Mouse (Mus musculus): ENCODE results near the gene Grm8. TPM values are rescaled to one million over a fixed set of nuclear protein-coding genes. Genes with fewer than 3 reads are reported as not detected.

The Grm8 gene
- polyA plus RNA-seq, 1 experiment from 2014 or later = 0.09 TPM

- 16% methylated on average over 3 of the region's 3 CpGs for WGBS
- Histone ChIP-seq H3K9me3 (ENCODE audit: low read length) (no peaks in the 10 kb centered on the region), H3K27ac (ENCODE audit: low read length) (no peak overlapping the region), H3K4me2 (replicated peaks; ENCODE audit: low read depth, low read length) (no peak overlapping the region), H3K4me3 (ENCODE audit: low read length) (no peak overlapping the region), H3K4me1 (ENCODE audit: insufficient read depth, low read length) (peaks cover 5% of the 10 kb centered on the region; the same call in 1 of the 2 replicates), H3K36me3 (ENCODE audit: insufficient read depth, low read length) (no peaks in the 10 kb centered on the region), H3K9ac (replicated peaks; ENCODE audit: low read length) (no peak overlapping the region), H3K27me3 (ENCODE audit: insufficient read depth, low read length) (no peaks in the 10 kb centered on the region)
- ATAC-seq (ENCODE audit: low FRiP score, low TSS enrichment) = peak; percentile 36; the same call in 1 of the 2 replicates
Measured at GRCm38 (mm10) chr6:28074470-28074869, 60.5 kb downstream of the Grm8 start.

- Histone ChIP-seq H3K36me3 (ENCODE audit: insufficient read depth, low read length) (no peaks in the 10 kb centered on the region), H3K9me3 (ENCODE audit: low read length) (no peaks in the 10 kb centered on the region), H3K4me1 (ENCODE audit: insufficient read depth, low read length) (no peaks in the 10 kb centered on the region), H3K4me3 (ENCODE audit: low read length) (no peak overlapping the region), H3K4me2 (replicated peaks; ENCODE audit: low read depth, low read length) (no peak overlapping the region), H3K27ac (ENCODE audit: low read length) (no peak overlapping the region), H3K27me3 (ENCODE audit: insufficient read depth, low read length) (no peaks in the 10 kb centered on the region), H3K9ac (replicated peaks; ENCODE audit: low read length) (no peak overlapping the region)
- 77% methylated on average over 2 of the region's 2 CpGs for WGBS
- no peak for ATAC-seq (ENCODE audit: low FRiP score, low TSS enrichment)
Measured at GRCm38 (mm10) chr6:28051966-28052365, 83.0 kb downstream of the Grm8 start.

GRCm38 (mm10) chr6:28042339-28042738 lies 92.6 kb downstream of the Grm8 start:
- Histone ChIP-seq H3K4me2 (replicated peaks; ENCODE audit: low read depth, low read length) (no peak overlapping the region), H3K27ac (ENCODE audit: low read length) (no peak overlapping the region), H3K27me3 (ENCODE audit: insufficient read depth, low read length) (no peaks in the 10 kb centered on the region), H3K9me3 (ENCODE audit: low read length) (no peaks in the 10 kb centered on the region), H3K4me1 (ENCODE audit: insufficient read depth, low read length) (no peaks in the 10 kb centered on the region), H3K9ac (replicated peaks; ENCODE audit: low read length) (no peak overlapping the region), H3K4me3 (ENCODE audit: low read length) (no peak overlapping the region), H3K36me3 (ENCODE audit: insufficient read depth, low read length) (no peaks in the 10 kb centered on the region)
- 86% methylated on average over 3 of the region's 3 CpGs for WGBS
- ATAC-seq (ENCODE audit: low FRiP score, low TSS enrichment) = no peak

- Histone ChIP-seq H3K9ac (replicated peaks; ENCODE audit: low read length) (no peak overlapping the region), H3K36me3 (ENCODE audit: insufficient read depth, low read length) (no peaks in the 10 kb centered on the region), H3K27me3 (ENCODE audit: insufficient read depth, low read length) (no peaks in the 10 kb centered on the region), H3K9me3 (ENCODE audit: low read length) (no peaks in the 10 kb centered on the region), H3K4me2 (replicated peaks; ENCODE audit: low read depth, low read length) (no peak overlapping the region), H3K27ac (ENCODE audit: low read length) (no peak overlapping the region), H3K4me1 (ENCODE audit: insufficient read depth, low read length) (no peaks in the 10 kb centered on the region), H3K4me3 (ENCODE audit: low read length) (no peak overlapping the region)
- 89% methylated on average over 1 of the region's 1 CpGs for WGBS
- ATAC-seq (ENCODE audit: low FRiP score, low TSS enrichment) = no peak
Measured at GRCm38 (mm10) chr6:28040815-28041214, 94.2 kb downstream of the Grm8 start.

GRCm38 (mm10) chr6:28032006-28032405 lies 103.0 kb downstream of the Grm8 start:
- 86% methylated on average over 4 of the region's 4 CpGs for WGBS
- Histone ChIP-seq H3K27me3 (ENCODE audit: insufficient read depth, low read length) (no peaks in the 10 kb centered on the region), H3K4me1 (ENCODE audit: insufficient read depth, low read length) (no peaks in the 10 kb centered on the region), H3K27ac (ENCODE audit: low read length) (no peak overlapping the region), H3K9me3 (ENCODE audit: low read length) (no peaks in the 10 kb centered on the region), H3K9ac (replicated peaks; ENCODE audit: low read length) (no peak overlapping the region), H3K4me2 (replicated peaks; ENCODE audit: low read depth, low read length) (no peak overlapping the region), H3K4me3 (ENCODE audit: low read length) (no peak overlapping the region), H3K36me3 (ENCODE audit: insufficient read depth, low read length) (no peaks in the 10 kb centered on the region)
- no peak for ATAC-seq (ENCODE audit: low FRiP score, low TSS enrichment)

GRCm38 (mm10) chr6:28017653-28018052 lies 117.3 kb downstream of the Grm8 start:
- no peak overlapping the region for H3K9ac ChIP-seq (replicated peaks; ENCODE audit: low read length)
- no peaks in the 10 kb centered on the region for H3K9me3 ChIP-seq (ENCODE audit: low read length)
- no peak overlapping the region for H3K4me3 ChIP-seq (ENCODE audit: low read length)
- H3K27me3 ChIP-seq (ENCODE audit: insufficient read depth, low read length) = no peaks in the 10 kb centered on the region
- no peaks in the 10 kb centered on the region for H3K4me1 ChIP-seq (ENCODE audit: insufficient read depth, low read length)
- no peak overlapping the region for H3K27ac ChIP-seq (ENCODE audit: low read length)
- H3K4me2 ChIP-seq (replicated peaks; ENCODE audit: low read depth, low read length) = no peak overlapping the region
- 83% methylated on average over 1 of the region's 1 CpGs for whole genome bisulfite sequencing
- H3K36me3 ChIP-seq (ENCODE audit: insufficient read depth, low read length) = no peaks in the 10 kb centered on the region
- no peak for ATAC-seq (ENCODE audit: low FRiP score, low TSS enrichment)

GRCm38 (mm10) chr6:28007001-28007400 lies 128.0 kb downstream of the Grm8 start:
- 82% methylated on average over 3 of the region's 3 CpGs for WGBS
- ATAC-seq (ENCODE audit: low FRiP score, low TSS enrichment) = no peak
- Histone ChIP-seq H3K4me3 (ENCODE audit: low read length) (no peak overlapping the region), H3K9me3 (ENCODE audit: low read length) (no peaks in the 10 kb centered on the region), H3K27me3 (ENCODE audit: insufficient read depth, low read length) (no peaks in the 10 kb centered on the region), H3K36me3 (ENCODE audit: insufficient read depth, low read length) (no peaks in the 10 kb centered on the region), H3K4me1 (ENCODE audit: insufficient read depth, low read length) (no peaks in the 10 kb centered on the region), H3K27ac (ENCODE audit: low read length) (no peak overlapping the region), H3K4me2 (replicated peaks; ENCODE audit: low read depth, low read length) (no peak overlapping the region), H3K9ac (replicated peaks; ENCODE audit: low read length) (no peak overlapping the region)

GRCm38 (mm10) chr6:27997250-27997649 lies 137.7 kb downstream of the Grm8 start:
- H3K27me3 ChIP-seq (ENCODE audit: insufficient read depth, low read length) = no peaks in the 10 kb centered on the region
- WGBS = 92% methylated on average over 2 of the region's 2 CpGs

GRCm38 (mm10) chr6:27991241-27991640 lies 143.7 kb downstream of the Grm8 start:
- Histone ChIP-seq H3K9me3 (ENCODE audit: low read length) (no peaks in the 10 kb centered on the region), H3K4me1 (ENCODE audit: insufficient read depth, low read length) (no peaks in the 10 kb centered on the region), H3K4me2 (replicated peaks; ENCODE audit: low read depth, low read length) (no peak overlapping the region), H3K4me3 (ENCODE audit: low read length) (no peak overlapping the region), H3K9ac (replicated peaks; ENCODE audit: low read length) (no peak overlapping the region), H3K27me3 (ENCODE audit: insufficient read depth, low read length) (no peaks in the 10 kb centered on the region), H3K27ac (ENCODE audit: low read length) (no peak overlapping the region), H3K36me3 (ENCODE audit: insufficient read depth, low read length) (no peaks in the 10 kb centered on the region)
- ATAC-seq (ENCODE audit: low FRiP score, low TSS enrichment) = no peak
- WGBS = 78% methylated on average over 4 of the region's 4 CpGs

More at GRCm38 (mm10) chr6:27997250-27997649, 137.7 kb downstream of the Grm8 start:
- no peak overlapping the region for H3K4me3 ChIP-seq (ENCODE audit: low read length)
- H3K36me3 ChIP-seq (ENCODE audit: insufficient read depth, low read length) = no peaks in the 10 kb centered on the region
- no peaks in the 10 kb centered on the region for H3K9me3 ChIP-seq (ENCODE audit: low read length)
- H3K4me1 ChIP-seq (ENCODE audit: insufficient read depth, low read length) = no peaks in the 10 kb centered on the region
- no peak overlapping the region for H3K27ac ChIP-seq (ENCODE audit: low read length)
- no peak overlapping the region for H3K9ac ChIP-seq (replicated peaks; ENCODE audit: low read length)
- H3K4me2 ChIP-seq (replicated peaks; ENCODE audit: low read depth, low read length) = no peak overlapping the region
- 0 out of 2 replicates have a peak, but pooled peaks have one; percentile 31 for ATAC-seq (ENCODE audit: low FRiP score, low TSS enrichment)

GRCm38 (mm10) chr6:27982598-27982997 lies 152.4 kb downstream of the Grm8 start:
- H3K9ac ChIP-seq (replicated peaks; ENCODE audit: low read length) = no peak overlapping the region
- no peak overlapping the region for H3K27ac ChIP-seq (ENCODE audit: low read length)
- H3K4me3 ChIP-seq (ENCODE audit: low read length) = no peak overlapping the region
- no peaks in the 10 kb centered on the region for H3K9me3 ChIP-seq (ENCODE audit: low read length)
- no peaks in the 10 kb centered on the region for H3K4me1 ChIP-seq (ENCODE audit: insufficient read depth, low read length)
- H3K36me3 ChIP-seq (ENCODE audit: insufficient read depth, low read length) = no peaks in the 10 kb centered on the region
- no peak for ATAC-seq (ENCODE audit: low FRiP score, low TSS enrichment)
- H3K4me2 ChIP-seq (replicated peaks; ENCODE audit: low read depth, low read length) = no peak overlapping the region
- WGBS = 88% methylated on average over 3 of the region's 3 CpGs
- no peaks in the 10 kb centered on the region for H3K27me3 ChIP-seq (ENCODE audit: insufficient read depth, low read length)
